Mouse (Mus musculus): ENCODE measurements at regions not wholly inside any gene's neighbourhood (a gene's known extent, or its start where the extent isn't known, plus 50 kb on each side); places are given as distances from the start of the nearest gene placed in this dataset.

DNA sequence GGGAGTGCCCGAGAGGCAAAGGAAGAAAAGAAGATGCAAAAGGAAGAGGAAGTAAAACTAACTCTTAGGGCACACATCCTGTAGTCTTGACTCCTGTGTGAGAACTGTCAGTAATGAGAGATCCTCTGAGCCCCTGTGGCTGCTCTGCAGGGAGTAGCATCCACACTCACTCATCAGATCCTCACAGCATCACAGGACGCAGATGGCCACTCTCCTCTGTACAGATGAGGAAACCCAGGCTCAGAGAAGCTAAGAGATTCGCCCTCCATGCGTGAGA is 117.0 kb upstream of the Habp2 start:
- no peak for DNase-seq
- intact Hi-C loops (cut with DNase I), result no loop called here

DNA sequence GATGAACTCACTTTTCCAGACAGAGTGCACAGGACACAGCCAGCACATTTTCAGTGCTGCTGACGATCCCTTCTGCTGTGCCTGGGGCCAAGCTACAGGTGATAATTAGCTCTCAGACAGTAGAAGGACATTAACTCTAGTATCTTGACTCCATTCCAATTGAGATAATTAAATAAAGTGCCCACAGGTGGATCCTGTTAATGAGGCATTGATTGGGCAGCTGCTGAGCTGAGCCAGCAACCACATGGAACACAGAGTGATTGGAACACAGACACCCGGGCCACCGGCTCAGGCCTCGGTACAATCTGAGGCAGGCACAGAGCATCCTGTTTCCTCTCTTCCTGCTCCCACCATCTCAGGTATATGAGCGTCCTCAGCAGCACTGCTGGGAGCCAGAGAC is 114.5 kb upstream of the Habp2 start:
- intact Hi-C loops (cut with DNase I), result no loop called here
- DNase-seq, result no peak

DNA sequence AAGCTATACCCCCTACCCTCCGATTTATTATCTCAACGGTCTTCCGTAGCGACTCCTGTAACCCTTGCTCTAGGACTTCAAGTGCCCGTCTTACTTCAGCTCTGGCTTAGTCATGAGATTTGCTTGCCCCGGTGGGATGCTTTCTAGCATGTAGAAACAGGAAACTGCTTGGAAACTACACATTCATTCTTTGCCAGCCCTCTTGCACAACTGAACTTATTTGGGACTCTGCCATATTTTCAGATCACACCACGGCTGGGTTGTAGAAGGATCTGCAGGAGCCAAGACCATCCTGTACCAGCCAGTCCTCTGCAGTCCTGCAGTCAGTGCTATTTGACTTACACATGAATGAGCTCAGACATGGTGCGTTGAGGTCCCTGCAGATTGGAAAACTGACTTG is 110.9 kb upstream of the Habp2 start:
- intact Hi-C loops (cut with DNase I), result no loop called here
- DNase-seq, result no peak

DNA sequence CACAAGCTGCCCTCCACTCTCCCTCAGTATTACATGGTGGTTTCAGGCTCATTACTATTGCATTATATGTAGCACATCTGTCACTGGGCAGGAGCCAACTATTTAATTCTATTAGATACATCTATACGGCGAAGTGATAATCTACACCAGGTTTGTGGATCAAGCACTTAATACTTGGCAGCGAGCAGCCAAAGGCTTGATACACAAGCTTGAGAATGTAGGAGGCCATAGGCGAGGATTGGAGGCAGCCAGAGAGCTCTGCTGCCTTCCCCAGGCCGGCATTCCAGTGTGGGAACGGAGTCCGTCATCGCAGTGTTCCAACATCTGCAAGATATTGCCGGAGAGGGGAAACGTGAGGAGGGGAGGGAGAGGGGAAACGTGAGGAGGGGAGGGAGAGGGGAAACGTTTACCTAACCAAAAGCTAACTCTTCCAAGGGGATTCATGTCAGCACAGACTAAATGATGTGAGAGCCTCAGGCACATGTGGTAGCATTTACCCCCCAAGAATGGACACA is 109.6 kb upstream of the Habp2 start:
- no peak for DNase-seq
- intact Hi-C loops (cut with DNase I), result no loop called here

DNA sequence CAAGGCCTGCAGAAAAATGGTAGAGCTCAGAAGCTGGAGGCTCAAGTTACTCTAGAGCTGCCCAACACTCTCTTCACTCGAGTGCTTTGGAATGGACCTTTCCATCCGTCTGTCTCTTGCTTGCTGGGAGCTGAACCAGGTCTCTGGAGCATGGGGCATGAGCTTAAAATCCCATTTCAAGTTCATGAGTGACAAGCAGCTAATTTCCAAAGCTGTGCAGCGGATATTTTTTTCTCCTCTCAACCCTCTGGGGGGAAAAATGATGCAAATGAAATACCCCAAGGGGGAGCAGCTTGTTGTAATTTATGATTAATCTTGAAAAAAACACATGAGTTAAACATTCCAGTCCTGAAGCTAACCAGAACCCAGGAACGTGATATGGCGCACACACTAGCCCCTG is 101.2 kb upstream of the Habp2 start:
- intact Hi-C loops (cut with DNase I), result no loop called here
- DNase-seq, result no peak

DNA sequence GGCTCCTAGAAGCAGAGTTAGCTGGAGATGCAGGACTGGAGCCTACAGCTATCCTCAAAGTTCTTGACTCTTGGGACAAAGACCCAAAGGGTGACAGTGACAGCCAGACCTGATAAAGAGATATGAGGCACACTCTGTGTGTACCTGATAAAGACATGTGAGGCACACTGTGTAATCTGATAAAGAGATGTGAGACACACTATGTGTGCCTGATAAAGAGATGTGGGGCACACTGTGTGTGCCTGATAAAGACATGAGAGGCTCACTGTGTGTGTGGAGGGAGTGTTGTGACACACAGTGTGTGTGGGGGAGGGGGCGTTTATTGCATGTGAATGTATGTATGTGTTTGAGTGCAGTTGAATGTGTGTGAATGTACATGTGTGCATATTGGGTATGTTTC is 97.8 kb upstream of the Habp2 start:
- no peak for DNase-seq
- intact Hi-C loops (cut with DNase I), result no loop called here

DNA sequence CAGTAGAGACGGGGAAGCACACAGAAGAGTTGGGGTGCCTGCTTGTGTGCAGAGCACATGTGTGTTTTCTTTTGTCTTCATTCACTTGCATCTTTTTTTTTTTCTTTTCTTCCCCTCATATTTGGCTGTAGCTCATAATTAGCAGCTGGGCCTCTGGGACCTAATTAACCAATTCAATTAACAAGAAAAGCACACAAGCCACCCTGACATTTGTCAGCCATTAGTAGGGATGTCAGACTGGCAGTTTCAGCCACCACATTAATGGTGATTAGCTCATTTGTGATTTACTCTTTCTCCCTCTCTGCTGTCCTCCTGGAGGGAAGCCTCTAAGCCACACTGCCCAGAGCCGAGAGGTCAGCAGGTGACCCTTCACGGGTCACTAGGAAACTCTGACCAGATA is 96.7 kb upstream of the Habp2 start:
- intact Hi-C loops (cut with DNase I), result no loop called here
- DNase-seq, result no peak

DNA sequence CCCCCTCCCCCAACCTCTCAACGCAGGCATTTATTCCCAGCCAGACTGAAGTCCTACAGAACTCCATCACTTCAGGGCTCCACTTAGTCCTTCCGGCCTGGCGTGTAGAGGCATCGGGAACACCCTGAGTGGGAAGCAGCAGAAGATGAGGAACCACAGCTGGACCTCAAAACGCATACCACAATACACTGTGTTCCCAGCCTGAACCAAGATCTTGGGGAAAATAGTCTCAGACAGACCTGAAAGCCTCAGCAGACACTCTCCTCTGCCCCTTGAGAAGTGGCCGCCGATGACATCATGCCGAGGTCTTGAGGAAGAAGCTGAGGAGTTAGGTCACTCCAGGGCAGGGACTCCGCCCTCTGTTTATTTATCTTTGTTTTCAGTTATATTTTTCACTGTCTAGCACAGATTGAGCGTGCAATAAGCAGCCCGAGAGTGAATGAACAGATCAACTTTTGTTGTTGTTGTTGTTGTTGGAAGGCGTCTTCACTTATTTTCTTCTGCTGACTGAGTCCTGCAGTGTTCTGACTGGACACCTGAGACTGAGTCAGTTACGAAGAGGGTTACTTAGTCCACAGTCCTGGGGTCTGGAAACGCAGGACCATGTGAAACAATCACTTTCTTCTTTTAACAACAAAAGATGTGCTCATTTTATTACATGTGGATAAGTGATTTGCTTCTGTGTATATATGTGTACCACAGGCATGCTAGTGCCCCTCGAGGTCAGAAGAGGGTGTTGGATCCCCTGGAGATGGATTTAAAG is 88.3 kb upstream of the Habp2 start:
- intact Hi-C loops (cut with DNase I), result no loop called here
- no peak for DNase-seq

DNA sequence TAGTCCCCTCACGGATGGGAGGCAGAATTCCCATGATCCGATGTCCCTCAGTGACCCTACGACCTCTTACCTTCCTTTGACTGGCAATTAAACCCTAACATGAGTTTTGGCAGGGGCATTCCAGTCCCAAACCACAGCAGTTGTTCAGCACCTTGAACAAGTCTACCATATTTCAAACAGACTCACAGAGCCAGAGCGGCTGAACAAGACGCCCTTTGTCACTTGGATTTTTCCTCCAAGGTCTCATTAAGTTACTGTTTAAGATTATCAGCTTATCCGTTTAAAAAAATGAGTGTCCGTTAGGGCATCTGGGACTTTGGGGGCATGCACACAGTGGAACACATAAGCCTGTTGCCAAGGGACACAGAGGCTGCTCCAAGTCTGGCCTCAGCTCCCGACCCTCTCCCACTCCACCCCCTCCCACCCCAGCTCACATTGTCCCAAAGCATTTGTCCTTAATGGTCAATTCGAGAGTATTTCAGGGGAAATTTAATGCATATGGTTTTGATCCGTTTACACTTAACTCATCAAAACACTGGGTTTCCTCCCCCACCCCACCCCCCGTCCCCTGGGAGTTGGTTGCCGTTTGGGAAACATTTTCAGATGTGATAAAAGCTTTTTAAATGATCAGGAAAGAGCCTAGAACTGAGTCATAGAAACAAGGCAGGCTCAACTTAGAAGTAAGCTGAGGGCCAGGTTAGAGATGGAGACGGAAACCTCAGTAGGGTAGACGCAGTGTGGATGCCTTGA is 87.4 kb upstream of the Habp2 start:
- no peak for DNase-seq
- intact Hi-C loops (cut with DNase I), result no loop called here

DNA sequence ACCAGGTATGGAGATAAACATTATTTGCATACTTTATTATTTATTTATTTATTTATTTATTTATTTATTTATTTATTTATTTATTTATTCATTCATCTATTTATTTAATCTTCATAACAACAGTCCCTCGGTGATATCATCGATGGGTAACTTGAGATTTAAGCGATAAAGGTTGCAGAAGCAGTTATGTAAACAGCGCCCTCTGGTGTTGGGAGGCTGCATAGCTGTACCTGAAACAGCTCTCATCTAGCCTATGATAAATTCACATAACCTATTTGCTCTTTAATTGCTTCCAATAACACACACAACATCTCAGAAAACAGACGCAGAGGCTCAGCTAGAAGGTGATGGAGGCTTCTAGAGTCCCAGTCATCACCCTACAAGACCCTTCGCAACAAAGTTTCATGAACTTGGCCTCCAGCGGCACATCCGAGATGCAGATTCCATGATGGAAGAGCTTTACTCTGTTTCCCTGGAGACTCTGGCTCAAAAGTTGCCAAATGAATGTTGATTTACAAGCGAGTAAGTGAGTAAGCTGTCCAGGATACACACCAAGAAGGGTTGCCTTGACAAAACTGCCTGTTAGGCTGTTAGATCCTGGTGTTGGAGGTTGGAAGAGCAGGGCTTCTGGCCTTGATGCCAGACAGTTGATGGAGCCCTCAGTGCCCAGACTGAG is 85.8 kb upstream of the Habp2 start:
- no peak for DNase-seq
- intact Hi-C loops (cut with DNase I), result no loop called here

DNA sequence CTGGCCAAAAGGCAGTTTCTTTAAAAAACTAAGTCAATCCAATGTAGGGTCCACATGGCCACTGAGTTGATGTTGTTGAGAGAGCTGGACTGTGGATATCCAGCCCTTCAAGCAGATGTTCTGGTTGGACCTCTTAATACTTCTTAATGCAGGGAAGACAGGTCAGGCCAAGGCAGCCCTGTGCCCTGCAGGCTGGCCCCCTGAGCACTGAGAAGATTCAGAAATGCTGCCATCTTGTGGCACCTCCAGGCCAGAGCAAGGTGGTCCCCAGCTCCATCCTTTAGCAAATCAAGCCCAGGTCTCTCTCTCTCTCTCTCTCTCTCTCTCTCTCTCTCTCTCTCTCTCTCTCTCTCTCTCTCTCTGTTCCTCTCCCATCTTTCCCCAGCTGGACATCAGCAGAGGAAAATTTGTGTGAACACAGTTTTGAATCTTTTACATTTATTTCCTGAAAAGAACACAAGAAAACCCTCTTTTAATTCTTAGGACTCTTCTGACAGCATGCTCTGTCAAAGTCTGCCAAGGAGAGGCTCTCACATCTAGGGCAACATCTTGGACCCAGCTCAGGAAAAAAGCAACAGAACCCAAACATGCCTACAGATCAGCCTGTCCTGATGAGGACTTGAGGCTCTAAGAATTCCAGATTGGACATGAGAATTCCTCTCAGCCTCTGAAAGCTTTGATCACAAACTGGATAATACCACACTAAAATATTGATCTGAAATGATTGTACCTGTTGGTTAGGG is 85.0 kb upstream of the Habp2 start:
- intact Hi-C loops (cut with DNase I), result no loop called here
- peak in 1 of 2 experiments; percentile 16 for DNase-seq

DNA sequence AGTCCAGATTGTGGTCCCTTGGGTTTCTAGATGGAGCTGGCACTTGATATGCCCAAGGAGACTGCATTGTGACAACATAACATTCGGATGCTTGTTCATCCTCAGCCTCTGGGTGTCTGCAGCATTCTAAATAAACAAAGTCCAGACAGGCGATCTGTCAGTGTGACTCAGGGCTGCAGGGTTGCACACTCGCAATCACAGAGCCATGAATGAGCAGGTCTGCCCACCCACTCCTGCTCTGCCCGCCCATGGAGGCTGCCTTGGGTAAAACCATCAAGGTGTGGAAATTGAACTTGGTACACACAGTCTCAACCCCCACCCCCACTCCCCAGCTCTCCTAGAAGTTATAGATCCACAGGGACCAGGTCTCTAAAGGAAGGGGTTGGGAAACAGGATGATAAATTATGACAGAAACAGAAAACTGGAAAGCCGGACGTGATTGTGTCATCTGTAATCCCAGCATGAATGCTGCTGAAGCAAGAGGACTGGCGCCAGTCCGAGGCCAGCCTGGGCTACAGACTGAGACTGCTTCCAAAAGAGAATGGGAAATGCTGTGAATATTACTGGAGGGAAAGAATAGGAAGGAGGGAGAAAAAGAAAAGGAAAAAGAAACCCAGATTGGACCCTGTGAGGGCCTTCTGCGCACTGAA is 84.3 kb upstream of the Habp2 start:
- intact Hi-C loops (cut with DNase I), result no loop called here
- no peak for DNase-seq

DNA sequence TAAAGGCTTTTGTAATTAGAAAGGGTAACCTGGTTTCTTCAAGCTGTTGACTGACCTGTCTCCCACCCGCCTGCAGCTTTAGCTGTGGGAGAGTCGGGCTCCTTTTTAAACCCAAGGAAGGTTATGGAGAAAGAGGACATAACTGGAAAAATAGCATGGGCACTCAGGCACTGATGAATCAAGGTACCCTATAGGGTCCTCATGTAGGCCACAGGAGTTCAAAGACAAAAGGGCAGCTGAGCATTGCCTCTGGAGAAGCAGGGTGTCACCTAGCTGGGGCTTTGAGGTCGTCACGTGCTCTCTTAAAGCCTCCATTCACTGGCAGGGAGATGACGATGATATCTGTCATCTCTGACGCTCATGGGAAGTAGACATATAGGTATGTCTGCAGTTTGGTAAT is 68.4 kb upstream of the Habp2 start:
- intact Hi-C loops (cut with DNase I), result no loop called here

DNA sequence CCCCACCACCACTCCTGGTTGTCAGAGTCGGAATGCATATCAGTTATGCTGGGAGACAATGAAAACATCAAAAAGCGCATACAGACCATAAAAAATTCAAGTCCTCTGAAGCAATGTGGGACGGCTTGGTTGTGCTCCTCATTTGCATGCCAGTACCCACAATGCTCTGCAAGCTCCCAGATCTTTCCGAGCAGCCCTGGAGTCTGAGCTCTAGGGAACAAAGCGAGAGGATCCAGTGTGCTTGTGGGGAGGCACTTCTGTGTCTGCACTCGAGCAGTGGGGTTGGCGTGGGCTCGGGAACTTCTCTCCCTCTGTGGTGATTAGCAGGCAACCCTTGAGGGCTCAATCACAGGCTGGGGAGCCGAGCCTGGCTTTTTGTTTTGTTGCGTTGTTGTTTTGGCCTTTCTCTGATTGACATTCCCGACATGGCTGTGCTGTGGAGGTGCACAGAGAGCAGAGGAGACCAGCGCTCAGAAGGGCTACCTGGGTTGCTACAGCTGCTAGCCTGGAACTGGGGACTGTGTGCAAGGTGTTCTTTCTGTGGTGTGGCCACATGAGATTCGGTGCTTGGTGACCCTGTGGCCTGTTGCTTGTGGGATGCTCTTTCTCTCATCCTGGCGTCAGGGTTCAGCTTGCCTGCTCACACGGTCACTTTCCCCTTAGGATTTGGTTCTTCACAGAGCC is 66.1 kb upstream of the Habp2 start:
- intact Hi-C loops (cut with DNase I), result no loop called here
- DNase-seq, result peak in 1 of 2 experiments; percentile 8

More for the DNA sequence above, 68.4 kb upstream of the Habp2 start:
- no peak for DNase-seq

DNA sequence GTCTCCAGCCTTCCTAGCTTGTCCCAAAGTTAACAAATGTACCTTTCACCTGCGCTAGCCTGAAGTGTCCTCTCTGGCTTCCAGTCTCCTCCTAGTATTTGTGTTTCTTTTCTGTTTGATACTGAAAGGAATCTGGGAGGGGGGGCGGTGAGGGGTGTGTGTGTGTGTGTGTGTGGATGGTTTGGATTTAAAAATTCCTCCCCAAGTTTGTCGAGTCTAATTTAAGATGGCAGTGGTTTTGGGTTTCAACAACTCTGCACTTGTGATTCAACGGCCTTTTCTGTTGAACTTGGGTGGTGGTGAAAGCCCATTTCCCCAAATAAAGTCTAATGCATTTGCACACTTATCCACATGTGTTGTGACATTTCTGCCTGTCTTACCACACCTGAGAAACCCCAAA is 64.4 kb upstream of the Habp2 start:
- intact Hi-C loops (cut with DNase I), result no loop called here
- no peak for DNase-seq

DNA sequence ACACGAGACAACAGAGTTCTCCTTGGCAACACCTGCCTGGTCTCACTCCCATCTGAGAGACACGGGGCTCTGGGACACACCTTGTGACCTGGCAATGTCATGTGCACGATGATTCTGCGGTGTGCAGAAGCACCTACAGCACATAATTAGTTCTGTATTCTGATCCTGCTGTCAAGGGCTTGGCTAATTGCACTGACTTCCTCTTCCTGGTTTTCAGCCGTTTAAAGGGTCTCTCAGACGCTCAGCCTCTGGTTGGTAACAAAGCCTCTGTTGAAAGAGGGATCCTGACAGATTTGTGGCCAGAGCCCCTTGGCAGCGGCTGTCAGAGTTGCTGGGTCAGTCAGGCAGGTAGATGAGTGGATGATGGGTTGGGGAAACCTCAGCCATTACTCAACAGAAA is 61.9 kb upstream of the Habp2 start:
- no peak for DNase-seq
- intact Hi-C loops (cut with DNase I), result no loop called here

DNA sequence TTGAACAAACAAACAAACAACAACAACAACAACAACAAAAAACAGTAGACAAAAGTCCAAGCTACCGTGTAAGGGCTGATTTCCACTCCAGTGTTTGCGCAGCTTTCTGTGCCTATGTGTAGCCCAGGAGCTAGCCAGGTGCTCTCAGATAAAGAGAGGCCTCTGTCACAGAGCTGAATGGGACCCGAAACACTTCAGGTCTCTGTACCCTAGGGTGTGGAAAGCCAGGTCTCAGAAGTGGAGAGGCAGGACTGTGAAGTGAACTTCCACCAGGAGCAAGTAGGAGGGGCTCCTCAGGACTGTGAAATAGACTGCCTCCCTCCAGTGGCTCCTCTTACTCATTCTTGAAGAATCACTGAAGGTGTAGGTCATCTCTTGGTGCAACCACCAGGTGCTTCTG is 61.4 kb upstream of the Habp2 start:
- intact Hi-C loops (cut with DNase I), result no loop called here
- no peak for DNase-seq

DNA sequence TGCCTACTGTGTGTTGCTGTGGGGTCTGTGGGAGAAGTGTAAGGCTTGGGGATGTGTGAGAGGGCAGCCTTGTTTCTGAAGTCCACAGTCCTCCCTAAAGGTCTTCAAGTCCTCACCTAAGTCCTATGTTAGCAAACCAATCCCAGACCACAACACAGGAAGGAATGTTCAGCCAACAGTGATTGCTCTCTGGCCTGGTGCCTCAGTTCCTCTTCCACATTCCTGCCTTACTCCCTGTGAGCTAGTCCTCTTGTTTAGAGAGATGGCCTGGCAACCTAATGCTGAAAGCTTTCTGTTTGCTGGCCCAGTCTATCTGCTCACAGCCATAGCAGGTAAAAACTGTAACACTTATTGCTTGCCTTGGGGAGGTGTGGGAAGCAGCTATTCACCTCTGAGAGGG is 58.4 kb upstream of the Habp2 start:
- no peak for DNase-seq
- intact Hi-C loops (cut with DNase I), result no loop called here

DNA sequence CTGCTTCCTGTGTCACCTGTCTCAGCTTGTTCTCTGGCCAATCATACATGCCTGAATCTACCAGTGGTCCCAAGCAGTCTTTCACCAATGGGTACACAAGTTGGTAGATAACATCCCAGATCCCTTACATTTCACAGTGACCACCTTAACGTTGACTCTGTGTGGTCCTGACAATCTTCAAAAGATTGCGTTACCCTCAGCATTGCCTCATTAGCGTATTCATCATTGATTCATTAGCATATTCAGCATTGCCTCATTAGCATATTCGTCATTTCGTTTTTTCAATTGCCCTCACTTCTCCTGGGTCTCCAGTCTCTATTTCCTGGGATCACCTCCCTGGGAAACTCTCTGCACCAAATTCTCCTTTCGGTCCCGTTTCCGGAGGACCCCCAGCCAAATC is 55.5 kb upstream of the Habp2 start:
- intact Hi-C loops (cut with DNase I), result no loop called here
- no peak for DNase-seq

DNA sequence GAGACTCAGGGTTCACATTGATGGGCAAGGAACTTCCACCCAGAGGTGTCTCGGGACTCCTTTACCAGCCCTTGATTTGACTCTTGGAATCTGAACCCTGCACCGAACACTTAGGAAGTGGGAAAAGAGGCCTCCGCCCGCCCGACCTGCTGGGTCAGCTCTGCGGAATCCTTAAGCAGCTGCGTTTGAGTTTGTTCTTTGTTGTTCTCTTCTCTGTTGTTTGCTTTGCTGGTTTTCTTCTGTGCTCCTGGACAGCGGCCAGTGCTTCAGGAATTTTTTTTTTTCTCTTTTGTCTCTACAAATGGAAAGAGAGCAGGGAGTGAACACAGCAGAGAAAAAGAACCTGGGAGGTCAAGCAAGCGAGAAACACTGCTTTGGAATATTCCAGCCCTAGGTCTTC is 55.1 kb upstream of the Habp2 start:
- intact Hi-C loops (cut with DNase I), result no loop called here

More for the DNA sequence above, 55.1 kb upstream of the Habp2 start:
- no peak for DNase-seq
